Mouse (Mus musculus): ENCODE measurements around the gene Spon1. TPM values are rescaled to one million over a fixed set of nuclear protein-coding genes. Genes with fewer than 3 reads are reported as not detected.

The Spon1 gene
- polyA plus RNA-seq, 1 experiment from 2014 or later: 4.7 TPM

- no peaks in the 10 kb centered on the region for H3K27me3 ChIP-seq
- H3K4me3 ChIP-seq (replicated peaks): no peak overlapping the region
- WGBS: 60% methylated on average over 9 of the region's 9 CpGs
- no peak for ATAC-seq (ENCODE audit: insufficient number of reproducible peaks, insufficient read depth, low FRiP score, low TSS enrichment, low read depth)
- no peak overlapping the region for H3K9ac ChIP-seq (replicated peaks)
- no peak overlapping the region for H3K4me2 ChIP-seq
- no peaks in the 10 kb centered on the region for H3K4me1 ChIP-seq (replicated peaks)
- no peaks in the 10 kb centered on the region for H3K9me3 ChIP-seq
- H3K27ac ChIP-seq: no peak overlapping the region
- no peaks in the 10 kb centered on the region for H3K36me3 ChIP-seq
Observed at GRCm38 (mm10) chr7:114011726-114012443, 246.1 kb downstream of the Spon1 start.

DNA sequence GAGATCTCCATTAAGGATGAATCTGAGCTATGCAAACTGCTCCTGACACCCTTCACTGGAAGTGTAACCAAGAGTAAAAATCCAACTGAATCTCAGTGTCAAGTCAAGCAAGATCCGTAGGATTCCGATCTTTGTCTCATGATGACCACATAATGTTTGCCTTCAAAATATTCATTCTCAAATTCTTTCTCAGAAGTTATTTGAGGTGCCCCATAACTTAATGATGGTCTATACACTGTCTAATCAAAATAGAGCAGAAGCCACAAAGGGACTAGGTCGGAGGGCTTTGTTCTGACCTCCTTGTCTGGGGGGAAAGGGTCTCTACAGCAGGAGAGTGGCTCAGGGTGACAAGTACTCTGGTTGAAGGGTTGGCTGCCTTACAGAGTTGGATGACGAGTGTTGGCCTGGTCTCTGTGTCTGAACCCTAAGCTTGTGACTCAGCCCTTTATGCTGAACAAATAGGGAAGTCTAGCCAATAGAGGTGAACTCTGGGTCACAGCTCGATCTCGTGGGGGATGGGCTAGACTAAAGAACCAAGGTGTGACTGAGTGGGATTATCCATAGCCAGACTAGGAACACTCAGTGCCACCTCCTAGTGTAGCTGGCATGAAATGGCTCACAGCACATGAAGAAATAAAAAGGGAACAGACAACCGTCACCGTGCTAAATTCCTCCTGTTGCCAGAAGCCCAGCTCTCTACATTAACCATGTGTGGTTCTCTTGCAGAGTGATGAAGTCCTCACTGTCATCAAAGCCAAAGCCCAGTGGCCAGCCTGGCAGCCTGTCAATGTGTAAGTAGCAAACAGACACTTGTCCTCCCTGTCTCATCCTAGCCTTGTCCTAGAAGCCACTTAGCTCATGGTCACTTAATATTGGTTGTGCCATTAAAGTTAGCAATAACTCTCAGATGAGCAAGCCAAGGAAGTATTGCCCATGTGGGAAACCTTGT, 250.5 kb downstream of the Spon1 start:
- Histone ChIP-seq H3K4me3 (replicated peaks) (no peak overlapping the region), H3K27ac (no peak overlapping the region), H3K4me1 (replicated peaks) (no peaks in the 10 kb centered on the region), H3K4me2 (no peak overlapping the region), H3K27me3 (peaks cover 7% of the 10 kb centered on the region; the same call in 1 of the 2 replicates), H3K36me3 (no peaks in the 10 kb centered on the region), H3K9me3 (no peaks in the 10 kb centered on the region), H3K9ac (replicated peaks) (no peak overlapping the region)
- WGBS: 82% methylated on average over 8 of the region's 8 CpGs
- ATAC-seq (ENCODE audit: insufficient number of reproducible peaks, insufficient read depth, low FRiP score, low TSS enrichment, low read depth): no peak

DNA sequence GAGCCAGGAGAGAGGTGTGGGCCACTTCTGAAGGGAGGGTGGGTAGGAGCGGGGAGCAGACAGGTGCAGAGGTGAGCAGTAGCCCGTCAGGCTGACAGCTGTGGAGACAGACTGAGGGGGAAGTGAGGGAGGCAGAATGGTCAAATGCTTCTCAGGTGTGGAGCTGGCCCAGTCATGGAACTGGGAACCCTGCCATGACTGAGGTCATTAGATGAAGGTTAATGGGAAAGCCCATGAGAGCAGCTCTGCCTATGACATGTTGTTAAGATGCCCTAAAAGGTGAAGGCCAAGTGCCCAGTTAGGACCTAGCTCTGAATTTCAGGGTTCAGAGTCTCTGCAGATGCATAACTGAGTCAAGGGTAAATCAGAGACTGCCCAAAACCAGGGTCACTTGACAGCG, 253.1 kb downstream of the Spon1 start:
- no peak for ATAC-seq (ENCODE audit: insufficient number of reproducible peaks, insufficient read depth, low FRiP score, low TSS enrichment, low read depth)
- 78% methylated on average over 3 of the region's 3 CpGs for WGBS
- no peaks in the 10 kb centered on the region for H3K9me3 ChIP-seq

GRCm38 (mm10) chr7:114020057-114020703, 254.4 kb downstream of the Spon1 start:
- H3K36me3 ChIP-seq: no peaks in the 10 kb centered on the region
- H3K4me3 ChIP-seq (replicated peaks): peak overlapping the region; percentile 38
- H3K4me2 ChIP-seq: peak overlapping the region; percentile 64
- H3K4me1 ChIP-seq (replicated peaks): no peaks in the 10 kb centered on the region
- 9% methylated on average over 11 of the region's 11 CpGs for WGBS
- ATAC-seq (ENCODE audit: insufficient number of reproducible peaks, insufficient read depth, low FRiP score, low TSS enrichment, low read depth): no peak; the same call in 1 of the 2 replicates
- peaks cover 7% of the 10 kb centered on the region; the same call in 1 of the 2 replicates for H3K27me3 ChIP-seq
- H3K27ac ChIP-seq: no peak overlapping the region
- H3K9ac ChIP-seq (replicated peaks): peak overlapping the region; percentile 50
- H3K9me3 ChIP-seq: no peaks in the 10 kb centered on the region

More for the DNA sequence above, 253.1 kb downstream of the Spon1 start:
- Histone ChIP-seq H3K27me3 (peaks cover 7% of the 10 kb centered on the region; the same call in 1 of the 2 replicates), H3K36me3 (no peaks in the 10 kb centered on the region), H3K9ac (replicated peaks) (no peak overlapping the region), H3K27ac (no peak overlapping the region), H3K4me2 (no peak overlapping the region), H3K4me1 (replicated peaks) (no peaks in the 10 kb centered on the region), H3K4me3 (replicated peaks) (no peak overlapping the region)

DNA sequence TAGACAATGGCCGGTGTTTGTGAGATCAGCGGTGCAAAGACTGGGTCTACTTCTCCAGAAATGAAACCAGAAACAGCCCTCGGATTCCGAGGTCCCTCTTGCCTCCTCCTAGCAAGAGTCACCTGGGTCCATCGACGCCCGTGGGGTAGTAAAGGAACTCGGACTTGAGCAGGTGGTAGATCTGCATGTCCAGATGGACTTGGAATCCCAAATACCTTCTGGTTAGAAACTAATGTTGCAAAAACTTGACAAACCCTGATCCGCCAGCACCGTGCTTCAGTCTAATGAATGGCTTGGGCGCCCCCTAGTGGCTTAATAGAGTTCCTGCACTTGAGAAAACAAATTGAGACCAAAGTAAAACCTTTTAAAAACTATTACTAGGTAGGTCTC, 254.9 kb downstream of the Spon1 start:
- Histone ChIP-seq H3K9ac (replicated peaks) (peak overlapping the region; percentile 50), H3K9me3 (no peaks in the 10 kb centered on the region), H3K4me3 (replicated peaks) (peak overlapping the region; percentile 38), H3K4me2 (peak overlapping the region; percentile 64), H3K27me3 (peaks cover 11% of the 10 kb centered on the region; the same call in 1 of the 2 replicates), H3K27ac (no peak overlapping the region), H3K36me3 (no peaks in the 10 kb centered on the region), H3K4me1 (replicated peaks) (no peaks in the 10 kb centered on the region)
- ATAC-seq (ENCODE audit: insufficient number of reproducible peaks, insufficient read depth, low FRiP score, low TSS enrichment, low read depth): peak; percentile 74; the same call in 1 of the 2 replicates
- WGBS: 4% methylated on average over 11 of the region's 11 CpGs

GRCm38 (mm10) chr7:114026923-114027322, 261.1 kb downstream of the Spon1 start:
- Histone ChIP-seq H3K27ac (no peak overlapping the region), H3K27me3 (0 out of 2 replicates have a peak, but pooled peaks cover 4% of the 10 kb centered on the region), H3K36me3 (no peaks in the 10 kb centered on the region), H3K9me3 (no peaks in the 10 kb centered on the region), H3K4me3 (replicated peaks) (no peak overlapping the region), H3K4me2 (no peak overlapping the region), H3K4me1 (replicated peaks) (no peaks in the 10 kb centered on the region), H3K9ac (replicated peaks) (no peak overlapping the region)
- no peak for ATAC-seq (ENCODE audit: insufficient number of reproducible peaks, insufficient read depth, low FRiP score, low TSS enrichment, low read depth)
- WGBS: 86% methylated on average over 8 of the region's 8 CpGs

GRCm38 (mm10) chr7:114027406-114027805, 261.6 kb downstream of the Spon1 start:
- Histone ChIP-seq H3K9me3 (no peaks in the 10 kb centered on the region), H3K4me1 (replicated peaks) (no peaks in the 10 kb centered on the region), H3K9ac (replicated peaks) (no peak overlapping the region), H3K27ac (no peak overlapping the region), H3K4me3 (replicated peaks) (no peak overlapping the region), H3K36me3 (no peaks in the 10 kb centered on the region), H3K27me3 (0 out of 2 replicates have a peak, but pooled peaks cover 4% of the 10 kb centered on the region), H3K4me2 (no peak overlapping the region)
- ATAC-seq (ENCODE audit: insufficient number of reproducible peaks, insufficient read depth, low FRiP score, low TSS enrichment, low read depth): no peak
- 90% methylated on average over 3 of the region's 3 CpGs for WGBS

- Histone ChIP-seq H3K4me3 (replicated peaks) (no peak overlapping the region), H3K4me1 (replicated peaks) (no peaks in the 10 kb centered on the region), H3K27me3 (0 out of 2 replicates have a peak, but pooled peaks cover 4% of the 10 kb centered on the region), H3K4me2 (no peak overlapping the region), H3K27ac (no peak overlapping the region), H3K36me3 (no peaks in the 10 kb centered on the region), H3K9ac (replicated peaks) (no peak overlapping the region), H3K9me3 (no peaks in the 10 kb centered on the region)
- no peak for ATAC-seq (ENCODE audit: insufficient number of reproducible peaks, insufficient read depth, low FRiP score, low TSS enrichment, low read depth)
- WGBS: 88% methylated on average over 5 of the region's 5 CpGs
Observed at GRCm38 (mm10) chr7:114028828-114029227, 263.0 kb downstream of the Spon1 start.

DNA sequence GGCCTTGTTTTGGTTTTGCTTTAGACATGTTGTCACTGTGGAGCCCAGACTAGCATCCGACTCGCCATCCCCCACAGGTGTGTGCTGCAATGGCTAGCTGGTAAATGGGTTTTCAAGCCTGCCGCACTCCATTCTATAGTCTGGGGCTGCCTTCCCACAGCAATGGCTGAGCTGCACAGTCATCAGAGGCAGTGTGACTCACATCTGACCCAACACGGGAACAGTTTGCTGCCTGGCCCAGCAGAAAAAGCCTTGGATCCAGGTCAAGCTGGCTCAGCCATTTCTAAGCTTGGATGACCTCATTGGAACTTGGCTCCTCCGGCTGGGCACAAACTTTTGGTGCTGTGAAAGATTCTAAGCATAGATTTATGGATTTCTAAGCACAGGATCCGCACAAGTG, 263.8 kb downstream of the Spon1 start:
- Histone ChIP-seq H3K9me3 (no peaks in the 10 kb centered on the region), H3K4me1 (replicated peaks) (no peaks in the 10 kb centered on the region), H3K36me3 (no peaks in the 10 kb centered on the region), H3K4me3 (replicated peaks) (no peak overlapping the region), H3K27me3 (0 out of 2 replicates have a peak, but pooled peaks cover 4% of the 10 kb centered on the region), H3K4me2 (no peak overlapping the region), H3K9ac (replicated peaks) (no peak overlapping the region), H3K27ac (no peak overlapping the region)
- no peak for ATAC-seq (ENCODE audit: insufficient number of reproducible peaks, insufficient read depth, low FRiP score, low TSS enrichment, low read depth)
- 85% methylated on average over 6 of the region's 6 CpGs for WGBS

DNA sequence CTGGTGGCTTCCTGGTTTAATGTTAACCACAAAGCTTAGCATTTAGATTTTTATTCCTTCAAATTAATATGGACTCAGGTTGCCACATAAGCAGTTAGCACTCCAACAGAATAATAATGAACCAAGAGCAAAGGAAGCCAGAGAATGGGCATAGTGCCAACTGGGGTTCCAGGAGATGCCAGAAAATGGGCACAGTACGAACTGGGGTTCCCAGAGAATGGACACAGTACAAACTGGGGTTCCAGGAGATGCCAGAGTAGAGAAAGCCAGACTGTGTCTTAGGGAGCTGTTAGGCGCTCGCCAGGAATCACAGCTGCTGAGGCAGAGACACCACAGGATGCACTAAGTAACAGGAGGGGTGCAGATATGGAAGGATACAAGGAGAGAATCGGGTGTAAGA, 271.4 kb downstream of the Spon1 start:
- Histone ChIP-seq H3K4me2 (no peak overlapping the region), H3K27me3 (no peaks in the 10 kb centered on the region), H3K36me3 (peaks cover 13% of the 10 kb centered on the region), H3K9me3 (no peaks in the 10 kb centered on the region), H3K9ac (replicated peaks) (no peak overlapping the region), H3K4me1 (replicated peaks) (no peaks in the 10 kb centered on the region), H3K4me3 (replicated peaks) (no peak overlapping the region), H3K27ac (no peak overlapping the region)
- no peak for ATAC-seq (ENCODE audit: insufficient number of reproducible peaks, insufficient read depth, low FRiP score, low TSS enrichment, low read depth)
- 89% methylated on average over 4 of the region's 4 CpGs for WGBS

- Histone ChIP-seq H3K4me2 (no peak overlapping the region), H3K27me3 (no peaks in the 10 kb centered on the region), H3K4me1 (replicated peaks) (peaks cover 4% of the 10 kb centered on the region; the same call in 1 of the 2 replicates), H3K27ac (no peak overlapping the region), H3K36me3 (peaks cover 13% of the 10 kb centered on the region), H3K9me3 (no peaks in the 10 kb centered on the region), H3K4me3 (replicated peaks) (no peak overlapping the region), H3K9ac (replicated peaks) (no peak overlapping the region)
- ATAC-seq (ENCODE audit: insufficient number of reproducible peaks, insufficient read depth, low FRiP score, low TSS enrichment, low read depth): no peak
- 93% methylated on average over 4 of the region's 4 CpGs for whole genome bisulfite sequencing
Observed at GRCm38 (mm10) chr7:114041349-114041748, 275.6 kb downstream of the Spon1 start.

Data from limb, embryonic 12.5 days (tissue).